Mouse (Mus musculus) hematopoietic stem cell, adult 5-6 weeks (primary cell): ENCODE measurements around the gene Wwox. TPM values are rescaled to one million over a fixed set of nuclear protein-coding genes. Genes with fewer than 3 reads are reported as not detected.
A peak's percentile ranks its signal among the peaks of the same experiment; 100 is the strongest.

Experiments used
- ATAC-seq, 2 experiments: fragments of 125-278 bp in 1 of 2; replicated peaks in 1 of 2; 2 replicates each; pipeline ENCODE4 v1.8.0; 2016 to 2017; ENCODE audit warnings: inconsistent platforms in 2 of 2, mild to moderate bottlenecking in 2 of 2, moderate number of reproducible peaks in 2 of 2, low read depth in 1 of 2, moderate TSS enrichment in 1 of 2; ENCODE audit not compliant: low FRiP score in 2 of 2, poor library complexity in 2 of 2, severe bottlenecking in 2 of 2, insufficient read depth in 1 of 2, low TSS enrichment in 1 of 2
- total RNA-seq: library from RNA; stranded (forward); fragments of 172-1452, 232-1000 nt; gene quantifications from 2 replicates; pipeline ENCODE4 v1.2.3, GENCODE M21; 2017

Gene Wwox
- total RNA-seq, 1 experiment from 2014 or later: 15.0 TPM

DNA sequence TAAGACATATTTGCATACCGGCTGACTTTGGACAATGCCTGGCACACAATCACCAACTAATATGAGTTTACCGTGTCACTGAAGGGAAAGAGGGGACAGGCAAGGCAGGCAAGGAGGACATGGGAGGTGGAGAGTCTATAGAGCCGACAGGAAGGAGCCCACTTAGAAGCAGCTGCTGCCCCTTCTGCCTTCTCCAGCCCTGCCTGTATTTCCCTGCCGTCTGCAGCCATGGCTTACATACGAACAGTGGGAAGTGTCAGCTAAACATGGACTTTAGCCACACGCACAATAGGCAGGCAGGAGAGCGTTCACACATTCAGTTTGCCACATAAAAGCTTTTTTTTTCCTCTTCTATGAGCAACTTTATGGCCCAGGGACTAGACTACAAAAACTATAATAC lies 863.0 kb downstream of the Wwox start:
- no peak for ATAC-seq

DNA sequence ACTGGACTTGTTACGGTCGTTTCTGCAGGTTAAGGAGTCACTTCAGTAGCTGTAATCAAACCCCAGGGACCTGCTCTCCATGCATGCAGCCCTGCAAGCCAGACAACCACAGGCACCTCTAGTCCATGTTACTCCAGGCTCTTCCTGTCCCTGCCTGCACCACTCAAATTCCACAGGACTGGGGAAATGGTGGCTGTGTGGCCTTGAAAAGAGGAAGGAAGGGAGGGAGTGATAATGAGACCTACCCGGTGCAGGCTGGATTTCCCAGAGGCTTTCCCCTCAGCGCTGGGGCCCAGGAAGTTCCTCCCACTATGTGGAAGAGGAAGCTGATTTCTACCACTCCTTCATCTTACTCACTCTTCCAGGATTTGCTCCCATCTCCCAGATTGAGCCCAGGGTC lies 868.0 kb downstream of the Wwox start:
- peak; percentile 84 for ATAC-seq

DNA sequence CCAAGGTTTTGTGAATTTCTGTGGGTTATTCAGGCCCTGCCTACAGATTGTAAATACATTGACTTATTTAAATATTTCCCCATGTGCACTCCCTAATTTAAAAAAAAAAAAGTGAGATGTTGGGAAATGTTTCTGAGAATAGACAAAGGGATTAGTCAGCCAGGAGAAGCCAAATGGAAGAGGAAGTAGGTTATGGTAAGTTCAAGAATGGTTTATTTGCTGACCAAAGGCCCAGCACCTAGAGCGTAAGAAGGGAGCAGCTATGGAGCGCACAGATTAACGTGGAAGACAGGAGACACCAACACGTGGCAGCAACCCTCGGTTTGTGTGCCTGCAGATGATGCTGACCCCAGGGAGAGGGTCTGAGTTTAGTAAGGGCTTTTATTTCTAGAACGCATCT lies 871.5 kb downstream of the Wwox start:
- no peak for ATAC-seq

DNA sequence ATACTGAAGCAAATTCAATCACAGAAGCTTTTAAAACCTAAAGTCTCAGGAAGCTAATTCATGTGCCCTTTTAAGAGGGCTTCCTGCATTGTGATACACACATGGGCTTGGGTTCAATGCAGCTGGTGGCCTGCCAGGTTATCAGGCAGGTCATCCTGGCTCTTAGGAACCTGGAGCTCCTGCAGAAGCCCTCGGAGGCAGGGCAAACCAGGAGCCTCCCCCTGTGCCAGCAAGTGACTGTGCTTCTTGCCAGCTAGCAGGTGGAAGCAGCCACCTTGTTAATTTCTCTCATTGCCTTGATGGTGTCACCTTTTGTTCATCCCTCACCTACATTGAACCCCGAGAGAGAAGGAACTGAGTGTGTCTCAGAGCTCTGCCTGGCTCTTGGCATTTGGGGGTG lies 872.9 kb downstream of the Wwox start:
- ATAC-seq: no peak

DNA sequence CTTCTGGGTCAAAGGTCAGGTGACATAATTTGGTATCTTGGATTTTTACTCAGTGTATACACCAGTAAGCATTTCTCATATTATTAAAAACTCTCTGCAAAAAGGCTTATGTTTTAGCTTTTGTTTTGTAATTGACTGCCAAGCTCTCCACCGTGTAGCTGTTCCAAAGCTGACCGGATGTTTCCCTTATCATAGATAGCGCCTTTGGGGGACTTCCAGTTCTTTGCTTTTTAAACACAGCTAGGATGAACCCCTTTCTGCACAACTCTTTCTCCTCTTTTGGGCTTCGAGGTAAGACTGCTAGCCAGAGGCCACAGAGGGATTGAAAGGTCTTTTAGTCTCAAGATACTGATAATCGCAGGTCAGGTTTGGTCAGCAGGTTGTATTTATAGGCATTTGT lies 883.0 kb downstream of the Wwox start:
- ATAC-seq: no peak

DNA sequence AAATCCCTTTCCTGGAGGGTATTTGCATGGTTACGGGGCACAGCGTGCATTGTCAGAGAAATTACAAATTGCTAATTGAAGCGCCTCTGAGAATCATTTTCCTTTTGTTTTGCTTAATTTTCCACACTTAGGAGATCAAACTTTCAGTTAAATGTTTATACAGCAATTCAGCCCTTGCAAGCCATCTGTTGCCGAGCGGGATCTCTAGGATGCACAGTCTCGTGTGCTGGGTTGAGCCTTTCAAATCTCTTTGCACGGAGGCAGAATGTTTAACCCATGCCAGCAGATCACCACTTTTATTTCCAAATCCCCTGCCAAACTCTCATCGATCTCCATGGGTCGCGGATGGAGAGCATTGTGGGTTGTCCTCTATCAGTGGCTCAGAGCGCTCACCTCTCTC lies 891.2 kb downstream of the Wwox start:
- no peak for ATAC-seq

DNA sequence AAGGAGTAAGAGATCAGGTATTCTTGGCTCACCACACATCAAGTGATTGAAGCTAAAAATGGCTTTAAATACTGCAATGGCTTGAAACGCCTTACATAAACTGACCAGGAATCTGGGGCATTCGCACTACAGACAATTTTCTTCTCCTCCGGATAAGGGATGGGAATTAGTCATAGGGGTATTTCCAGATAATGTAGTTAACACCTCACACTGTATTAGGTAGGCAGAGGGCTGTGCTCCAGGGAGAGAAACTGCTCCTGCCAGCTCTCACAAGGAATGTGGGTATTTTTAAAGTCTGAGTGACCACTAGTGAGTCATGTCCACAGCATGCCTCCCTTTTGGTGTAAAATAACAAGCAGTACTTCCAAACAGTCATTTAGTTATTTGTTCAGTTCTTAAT lies 894.5 kb downstream of the Wwox start:
- ATAC-seq: no peak

DNA sequence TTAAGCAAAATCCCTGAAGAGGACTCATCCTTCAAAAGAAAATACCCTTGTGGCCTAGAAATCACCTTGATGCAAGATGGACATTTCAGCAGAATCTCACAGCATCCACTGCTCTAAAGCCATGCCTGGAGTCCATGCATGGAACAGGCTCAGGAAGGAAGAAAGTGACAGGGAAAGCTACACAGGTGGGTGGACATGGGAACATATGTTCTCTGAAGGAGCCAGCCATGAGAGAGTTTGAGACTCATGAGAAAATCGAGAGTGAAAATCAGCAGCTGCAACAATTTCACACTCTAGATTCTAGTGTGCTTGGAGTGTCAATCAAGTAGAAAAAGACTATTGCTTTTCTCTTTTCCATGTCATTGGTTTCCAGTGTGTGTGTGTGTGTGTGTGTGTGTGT lies 896.9 kb downstream of the Wwox start:
- ATAC-seq: no peak

DNA sequence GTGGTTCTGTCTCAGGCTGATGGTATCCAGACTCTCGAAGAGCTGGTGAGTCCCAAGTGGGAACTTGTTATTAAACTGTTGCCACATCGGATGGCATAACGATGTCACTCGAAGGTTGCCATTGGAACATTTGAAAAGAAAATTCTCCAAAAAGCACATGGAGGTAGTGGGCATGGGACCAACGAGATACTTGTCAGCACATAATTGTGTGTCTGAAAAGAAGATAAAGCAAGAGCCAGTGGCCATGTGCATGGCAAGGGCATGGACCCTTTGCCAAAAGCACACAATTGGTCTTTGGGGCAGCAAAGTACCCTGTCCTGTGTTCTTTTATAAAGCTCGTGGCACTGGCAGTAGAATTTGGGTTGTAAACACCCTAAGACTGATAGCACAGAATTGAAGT lies 909.2 kb downstream of the Wwox start:
- no peak for ATAC-seq

DNA sequence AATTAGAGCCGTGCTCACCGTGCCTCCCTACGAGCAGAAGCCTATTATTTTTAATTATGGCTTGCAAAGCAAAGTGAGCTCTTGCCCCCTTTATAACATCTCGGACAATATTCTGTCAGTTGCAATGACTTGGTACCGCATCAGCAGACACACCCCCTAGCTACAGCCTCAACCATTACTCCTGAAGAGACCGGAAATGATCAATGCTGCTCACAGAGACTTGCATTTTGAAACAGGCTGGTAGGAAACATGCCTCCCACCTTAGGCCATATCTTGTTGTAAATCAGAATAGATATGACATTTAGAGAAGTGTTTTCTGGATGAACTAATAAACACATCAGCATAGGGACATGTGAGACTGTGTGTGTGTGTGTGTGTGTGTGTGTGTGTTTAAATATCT lies 911.3 kb downstream of the Wwox start:
- no peak for ATAC-seq

DNA sequence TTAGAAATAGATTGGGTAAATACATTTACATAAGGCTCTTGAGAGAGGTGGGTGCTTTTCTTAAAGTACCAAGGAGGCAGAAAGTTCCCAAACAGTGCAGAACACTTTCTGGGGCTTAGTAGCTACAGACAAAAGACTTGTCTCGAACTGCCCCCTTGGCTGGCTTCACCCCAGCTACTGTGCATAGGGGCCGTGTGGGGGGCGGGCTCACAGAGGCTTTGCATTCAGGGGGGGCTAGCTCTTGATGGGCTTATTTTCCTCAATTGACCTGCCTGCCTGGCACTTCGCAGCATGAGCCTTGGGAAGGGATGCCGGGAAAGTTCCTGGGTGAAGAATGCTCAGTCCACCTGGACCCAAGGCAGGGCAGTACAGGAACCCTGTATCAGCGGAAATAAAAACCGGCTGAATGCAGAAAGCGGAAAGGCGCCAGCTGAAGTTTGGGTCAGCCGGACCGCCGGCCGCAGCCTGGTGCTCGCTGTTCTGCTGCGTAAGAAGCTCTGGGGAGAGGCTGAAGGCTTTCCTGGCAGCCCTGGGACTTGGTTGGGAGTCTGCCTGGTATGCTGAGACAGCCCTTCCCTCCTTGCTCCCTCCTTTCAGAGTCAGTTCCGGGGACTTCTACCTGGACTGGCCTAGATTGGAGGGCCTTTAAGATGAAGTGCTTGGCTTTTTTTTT lies 918.3 kb downstream of the Wwox start:
- no peak for ATAC-seq

DNA sequence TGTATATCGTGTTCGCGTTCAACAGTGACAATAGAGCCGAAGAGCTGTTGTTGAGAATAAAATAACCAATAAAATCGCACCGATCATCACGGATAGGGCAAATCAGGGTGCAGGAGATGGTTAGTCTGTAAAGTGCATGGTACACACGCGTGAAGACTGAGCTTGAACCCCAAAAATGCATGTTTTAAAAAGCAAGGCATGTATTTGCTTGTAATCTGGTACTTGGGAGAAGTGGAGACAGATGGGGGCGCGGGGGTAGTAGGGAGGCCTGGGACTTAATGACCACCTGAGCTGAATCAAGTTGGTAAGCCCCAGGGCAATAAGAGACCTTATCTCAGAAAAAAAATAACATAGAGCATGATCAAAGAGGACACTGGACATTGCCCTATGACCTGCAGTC lies 919.0 kb downstream of the Wwox start:
- no peak for ATAC-seq

DNA sequence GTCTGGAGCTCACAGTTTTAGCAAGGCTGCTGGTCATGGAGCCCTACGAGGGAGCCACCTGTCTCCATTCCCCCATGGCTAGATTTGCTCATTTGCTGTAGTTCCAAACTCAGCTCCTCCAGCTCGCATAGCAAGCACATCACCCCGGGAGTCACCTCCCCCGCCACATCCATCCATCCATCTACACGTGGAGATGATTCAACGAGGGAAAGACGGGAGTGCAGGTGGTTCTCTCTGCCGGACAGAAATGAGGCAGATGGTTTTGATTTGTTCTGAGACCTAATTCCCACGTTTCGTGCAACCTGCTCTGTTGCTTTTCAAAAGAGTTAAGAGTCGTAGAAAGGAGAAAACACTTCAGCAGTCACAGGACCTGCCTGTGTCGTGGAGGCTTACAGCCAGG lies 920.2 kb downstream of the Wwox start:
- no peak for ATAC-seq

DNA sequence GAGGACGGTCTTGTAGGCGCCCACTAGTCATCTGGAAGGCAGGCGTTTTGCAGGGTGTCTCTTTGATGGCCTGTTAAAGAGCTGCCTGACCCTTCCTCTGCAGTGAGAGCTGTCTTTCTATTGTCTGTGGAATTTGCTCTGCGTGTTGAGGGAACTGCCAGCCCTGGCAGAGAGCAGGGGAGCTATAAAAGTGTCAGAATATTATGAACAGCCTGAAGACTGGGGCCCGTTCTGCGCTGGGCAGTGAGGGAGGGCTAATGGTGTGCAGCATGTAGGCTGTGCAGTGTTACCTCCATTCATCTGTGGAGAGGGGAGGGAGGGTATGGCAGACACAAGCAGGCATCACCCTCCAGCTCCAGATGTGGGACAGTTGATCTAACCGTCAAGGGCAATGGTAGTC lies 923.1 kb downstream of the Wwox start:
- no peak for ATAC-seq

DNA sequence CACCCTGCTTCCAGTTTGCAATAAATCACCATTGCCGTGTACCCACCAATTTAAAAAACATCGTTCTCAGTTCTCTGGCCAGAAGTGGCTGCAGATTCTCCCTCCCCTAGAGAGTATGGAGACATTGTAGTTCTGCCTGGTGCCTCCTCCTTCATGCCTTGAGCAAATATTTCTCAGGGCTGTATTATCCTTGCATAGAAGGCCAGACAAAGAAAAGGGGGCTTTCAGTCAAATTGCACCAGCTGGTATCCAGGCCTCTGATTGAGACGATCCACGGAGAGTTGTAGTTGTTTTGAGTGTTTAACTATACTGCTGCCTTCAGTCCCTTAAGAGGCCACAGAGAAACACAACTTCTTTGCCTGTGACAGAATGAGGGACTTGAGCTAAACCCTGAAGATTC lies 935.5 kb downstream of the Wwox start:
- ATAC-seq: no peak

DNA sequence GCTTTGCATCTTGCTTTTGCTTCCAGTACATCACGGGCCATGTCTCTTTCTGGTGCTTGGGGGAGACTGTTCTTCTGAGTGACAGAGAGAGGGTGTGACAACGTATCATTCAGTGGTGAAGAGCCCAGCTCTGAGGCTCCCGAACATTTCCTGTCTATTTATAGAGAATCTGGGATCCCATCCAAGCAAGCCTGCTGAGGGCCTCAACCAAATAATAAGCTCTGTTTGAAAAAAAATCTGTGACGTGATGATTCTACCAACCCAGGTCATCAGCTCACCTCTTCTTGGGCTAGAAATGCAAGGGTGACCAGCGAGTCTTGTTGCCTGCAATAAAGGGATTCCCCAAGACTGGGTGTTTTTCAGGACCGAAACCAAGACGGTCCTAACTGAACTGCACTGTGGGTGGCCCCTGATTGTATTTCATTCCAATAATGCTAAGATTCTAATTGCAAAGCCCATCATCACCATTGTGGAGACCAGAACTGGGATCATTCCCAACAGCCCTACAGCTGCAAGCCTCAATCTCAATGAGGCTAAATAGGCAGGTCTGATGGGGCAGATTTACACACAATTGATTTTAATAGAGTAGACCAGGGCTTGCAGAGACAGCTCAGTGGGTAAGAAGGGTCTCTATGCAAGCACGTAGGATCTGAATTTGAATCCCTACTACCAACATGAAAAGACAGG lies 936.0 kb downstream of the Wwox start:
- no peak for ATAC-seq

DNA sequence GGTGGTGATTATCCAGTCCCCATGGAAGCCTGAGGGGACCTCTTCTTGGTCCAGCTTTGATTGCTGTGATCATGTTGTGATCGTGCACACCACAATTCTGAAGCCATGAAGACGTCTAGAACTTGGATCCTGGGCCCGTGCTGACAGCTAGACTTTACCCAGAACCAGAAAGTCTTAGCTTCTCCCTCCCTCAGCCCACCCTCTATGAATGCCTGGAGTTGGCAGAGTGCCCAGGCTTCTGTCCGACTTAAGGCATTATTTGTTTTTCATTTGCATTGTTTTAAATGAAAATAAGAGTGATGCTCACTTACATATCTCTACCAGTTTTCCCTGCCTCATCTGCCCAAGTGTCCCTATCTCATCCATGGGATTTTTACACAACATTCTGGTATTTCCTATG lies 937.9 kb downstream of the Wwox start:
- no peak for ATAC-seq

DNA sequence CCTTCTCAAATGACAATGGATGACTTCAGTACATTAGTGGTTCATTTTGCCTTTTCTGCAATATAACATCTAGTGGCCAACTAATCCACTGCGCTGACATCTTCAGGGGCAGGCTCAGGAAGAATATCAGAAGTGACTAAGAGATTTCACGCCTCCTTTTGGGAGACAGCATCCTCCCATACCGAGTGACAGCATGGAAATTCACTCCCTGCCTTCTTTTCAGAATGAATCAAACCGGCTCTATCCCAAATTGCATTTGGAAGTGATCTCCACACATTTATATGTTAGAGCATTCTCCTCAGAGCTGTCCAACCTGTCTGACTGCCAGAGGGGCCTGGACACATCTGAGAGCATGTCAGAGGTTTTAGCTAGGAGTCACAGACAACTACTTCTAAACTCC lies 940.6 kb downstream of the Wwox start:
- no peak for ATAC-seq

DNA sequence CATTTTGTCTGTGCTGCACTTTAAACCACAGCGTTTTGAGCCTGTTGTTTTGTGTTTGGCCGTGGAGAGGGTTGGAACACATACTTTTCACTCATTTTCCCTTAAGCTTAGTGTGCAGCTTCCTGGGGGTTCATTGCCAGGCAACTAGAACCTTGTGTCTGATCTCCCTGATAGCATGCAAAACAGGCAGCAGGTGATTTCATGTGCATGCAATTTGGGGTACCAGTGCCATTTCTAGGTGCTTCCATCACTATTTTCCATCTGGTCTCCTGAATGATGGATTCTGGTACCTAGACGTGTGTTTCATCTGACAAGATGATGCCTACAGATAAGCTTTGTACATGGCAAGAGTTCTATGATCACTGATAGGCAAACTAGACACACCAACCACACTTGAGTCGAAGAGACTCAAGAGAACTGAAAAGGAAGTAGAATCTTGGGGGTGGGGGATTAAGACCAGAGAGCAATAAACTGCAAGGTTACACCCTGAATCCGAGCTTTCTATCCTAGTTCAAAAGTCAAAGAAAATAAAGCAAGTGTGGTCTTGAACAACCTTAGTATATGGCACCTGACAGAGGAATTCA lies 951.6 kb downstream of the Wwox start:
- no peak for ATAC-seq
